Mouse (Mus musculus) kidney, postnatal 14 days (tissue): Measurements from ENCODE around the gene 2610507B11Rik.
"Not testable (repeated sequence)": the region's sequence is repeated elsewhere in the genome, so short reads cannot be mapped to it uniquely, and the experiment has no call there.

ENCODE experiments used
- DNase-seq: peaks from one replicate; pipeline ENCODE4 v3.0.0; 2022; ENCODE audit warnings: mixed read lengths

The 2610507B11Rik gene

GRCm38 (mm10) chr11:78261380-78262352 lies at the start of gene 2610507B11Rik:
2610507B11Rik (plus strand) TSS chr11:78261752.
- DNase-seq: peak; percentile 97

GRCm38 (mm10) chr11:78213086-78213817 lies 48.3 kb upstream of the 2610507B11Rik start:
- DNase-seq: no peak

- DNase-seq: no peak
Measured at GRCm38 (mm10) chr11:78215709-78216317, 45.7 kb upstream of the 2610507B11Rik start.

GRCm38 (mm10) chr11:78223586-78223985 lies 38.0 kb upstream of the 2610507B11Rik start:
- no peak for DNase-seq

GRCm38 (mm10) chr11:78231518-78231917 lies 30.0 kb upstream of the 2610507B11Rik start:
- no peak for DNase-seq

GRCm38 (mm10) chr11:78240193-78240857 lies 21.2 kb upstream of the 2610507B11Rik start:
- DNase-seq: no peak

- DNase-seq: no peak
Measured at GRCm38 (mm10) chr11:78245261-78245626, 16.3 kb upstream of the 2610507B11Rik start.

GRCm38 (mm10) chr11:78245627-78246317 lies 15.8 kb upstream of the 2610507B11Rik start, which contains the start of the genes Sdf2 and Supt6:
Sdf2 (plus strand) TSS chr11:78245746.
Supt6 (minus strand) TSS chr11:78245987.
- peak; percentile 93 for DNase-seq

- no peak for DNase-seq
Measured at GRCm38 (mm10) chr11:78246318-78247011, 15.1 kb upstream of the 2610507B11Rik start.

GRCm38 (mm10) chr11:78247012-78247348 lies 14.6 kb upstream of the 2610507B11Rik start:
- DNase-seq: no peak

GRCm38 (mm10) chr11:78247727-78248140 lies 13.8 kb upstream of the 2610507B11Rik start:
- no peak for DNase-seq

GRCm38 (mm10) chr11:78256618-78257017 lies 4.9 kb upstream of the 2610507B11Rik start:
- peak; percentile 35 for DNase-seq

- DNase-seq: no peak
Measured at GRCm38 (mm10) chr11:78260489-78261258, 878 bp upstream of the 2610507B11Rik start.

- peak; percentile 64 for DNase-seq
Measured at GRCm38 (mm10) chr11:78262550-78262949, 998 bp downstream of the 2610507B11Rik start.

- DNase-seq: no peak
Measured at GRCm38 (mm10) chr11:78265571-78265970, 4.0 kb downstream of the 2610507B11Rik start.

GRCm38 (mm10) chr11:78271986-78272385 lies 10.4 kb downstream of the 2610507B11Rik start:
- DNase-seq: no peak

GRCm38 (mm10) chr11:78275596-78275995 lies 14.0 kb downstream of the 2610507B11Rik start:
- DNase-seq: peak; percentile 25

- not testable (repeated sequence) for DNase-seq
Measured at GRCm38 (mm10) chr11:78276169-78276568, 14.6 kb downstream of the 2610507B11Rik start.

- no peak for DNase-seq
Measured at GRCm38 (mm10) chr11:78278853-78279252, 17.3 kb downstream of the 2610507B11Rik start.

- DNase-seq: no peak
Measured at GRCm38 (mm10) chr11:78279586-78279985, 18.0 kb downstream of the 2610507B11Rik start.
